22 mouse cellular contexts compared by ENCODE assay signal in genomic region chr10:91594891-91595290, GRCm38 (mm10).
DNase-seq lines count a peak whose midpoint lies in the region; ATAC-seq and TF ChIP-seq lines count a peak whose summit lies in the region.
"Had no signal": no experiment of that assay in that cellular context is flagged by ENCODE, and none has a peak within 500 bp of the region (broad histone marks: within the 10 kb centered on the region; RNA-seq: fewer than 3 reads in every experiment).

No protein-coding gene starts in this region.

- no peak for TF ChIP-seq CTCF in kidney, postnatal 0 days (IDR thresholded peaks at IDR 0.05; ENCODE audit: low read depth)

- no peaks in the 10 kb centered on the region for H3K4me1 ChIP-seq in kidney, embryonic 14.5 days (ENCODE audit: control insufficient read depth, insufficient read depth, low read length)
- no peaks in the 10 kb centered on the region; the same call in 1 of the 2 replicates for H3K4me1 ChIP-seq in kidney, postnatal 0 days (replicated peaks; ENCODE audit: insufficient read depth, low read length)
- 0 out of 2 replicates have a peak, but pooled peaks cover 5% of the 10 kb centered on the region for H3K4me1 ChIP-seq in midbrain, embryonic 10.5 days
- H3K4me1 ChIP-seq: heart, embryonic 15.5 days; hindbrain, embryonic 10.5 days; neural tube, embryonic 12.5 days had no signal

- H3K9me3 ChIP-seq in kidney, embryonic 14.5 days (ENCODE audit: control insufficient read depth, low read length): no peaks in the 10 kb centered on the region
- no peaks in the 10 kb centered on the region for H3K9me3 ChIP-seq in kidney, postnatal 0 days (replicated peaks; ENCODE audit: low read length)
- H3K9me3 ChIP-seq in midbrain, embryonic 10.5 days (replicated peaks): no peaks in the 10 kb centered on the region
- H3K9me3 ChIP-seq: heart, embryonic 15.5 days; hindbrain, embryonic 10.5 days; neural tube, embryonic 12.5 days had no signal

- no peaks in the 10 kb centered on the region for H3K27me3 ChIP-seq in kidney, embryonic 14.5 days (ENCODE audit: control insufficient read depth, insufficient read depth, low read length)
- no peaks in the 10 kb centered on the region for H3K27me3 ChIP-seq in kidney, postnatal 0 days (ENCODE audit: insufficient read depth, low read length)
- no peaks in the 10 kb centered on the region for H3K27me3 ChIP-seq in midbrain, embryonic 10.5 days (ENCODE audit: low read depth, poor library complexity, severe bottlenecking)
- H3K27me3 ChIP-seq: CH12.LX; heart, embryonic 15.5 days; neural tube, embryonic 12.5 days had no signal

- 82% methylated on average over 3 of the region's 3 CpGs for WGBS in kidney, embryonic 14.5 days
- WGBS in kidney, postnatal 0 days: 59% methylated on average over 3 of the region's 3 CpGs
- 95% methylated on average over 3 of the region's 3 CpGs for WGBS in midbrain, embryonic 10.5 days

- H3K4me2 ChIP-seq in kidney, embryonic 14.5 days (replicated peaks; ENCODE audit: low read depth, low read length): no peak overlapping the region
- no peak overlapping the region for H3K4me2 ChIP-seq in kidney, postnatal 0 days (ENCODE audit: low read length)
- H3K4me2 ChIP-seq: heart, embryonic 15.5 days; neural tube, embryonic 12.5 days had no signal

- DNase-seq in kidney, adult 11 months: peak; percentile 65
- DNase-seq in gonadal fat pad, adult 2 months (ENCODE audit: low read depth): peak; percentile 61
- peak; percentile 51 for DNase-seq in kidney, postnatal 0 days (ENCODE audit: low spot score)
- DNase-seq in lung, postnatal 25 days (ENCODE audit: low spot score): peak; percentile 10
- DNase-seq in frontal cortex, postnatal 14 days (ENCODE audit: low spot score in 2 of 2): no peak
- no peak for DNase-seq in midbrain, embryonic 10.5 days (ENCODE audit: low spot score)
- no peak for DNase-seq in yolk sac, embryonic 10.5 days (ENCODE audit: low spot score)
- DNase-seq: adrenal gland, adult 2 months; cerebellum, postnatal 14 days; heart, adult 2 months; right cerebral cortex, postnatal 14 days; thymus, postnatal 4 days had no signal

- no peak overlapping the region for H3K27ac ChIP-seq in kidney, embryonic 14.5 days (ENCODE audit: low read depth, low read length)
- H3K27ac ChIP-seq in kidney, postnatal 0 days: no peak overlapping the region
- no peak overlapping the region for H3K27ac ChIP-seq in midbrain, embryonic 10.5 days (replicated peaks)
- H3K27ac ChIP-seq: heart, adult 2 months; heart, embryonic 15.5 days; hindbrain, embryonic 10.5 days; layer of hippocampus, adult 2 months; left cerebral cortex, adult 2 months; liver, embryonic 14.5 days; neural tube, embryonic 12.5 days had no signal

- H3K36me3 ChIP-seq in kidney, embryonic 14.5 days (ENCODE audit: control insufficient read depth, insufficient read depth, low read length): no peaks in the 10 kb centered on the region
- no peaks in the 10 kb centered on the region for H3K36me3 ChIP-seq in kidney, postnatal 0 days (ENCODE audit: insufficient read depth, low read length)
- H3K36me3 ChIP-seq in midbrain, embryonic 10.5 days: no peaks in the 10 kb centered on the region
- H3K36me3 ChIP-seq: heart, embryonic 15.5 days; hindbrain, embryonic 10.5 days; neural tube, embryonic 12.5 days had no signal

- H3K9ac ChIP-seq in kidney, embryonic 14.5 days (ENCODE audit: low read depth, low read length): no peak overlapping the region
- no peak overlapping the region for H3K9ac ChIP-seq in kidney, postnatal 0 days (ENCODE audit: low read depth, low read length)
- H3K9ac ChIP-seq: heart, embryonic 15.5 days; liver, embryonic 14.5 days; neural tube, embryonic 12.5 days had no signal

- H3K4me3 ChIP-seq in kidney, embryonic 14.5 days (ENCODE audit: low read length): no peak overlapping the region
- H3K4me3 ChIP-seq in kidney, postnatal 0 days (replicated peaks; ENCODE audit: low read depth, low read length): no peak overlapping the region
- no peak overlapping the region for H3K4me3 ChIP-seq in midbrain, embryonic 10.5 days
- H3K4me3 ChIP-seq: heart, adult 2 months; heart, embryonic 15.5 days; hindbrain, embryonic 10.5 days; layer of hippocampus, adult 2 months; left cerebral cortex, adult 2 months; neural tube, embryonic 12.5 days had no signal

- ATAC-seq in kidney, embryonic 14.5 days (ENCODE audit: low FRiP score, low TSS enrichment): no peak
- no peak; the same call in 1 of the 2 replicates for ATAC-seq in kidney, postnatal 0 days (replicated peaks; ENCODE audit: low FRiP score, low read depth)
- ATAC-seq: forebrain, embryonic 16.5 days; inflammation-experienced regulatory T-cells, adult 6 months had no signal

Comparison
In these comparisons a context has a peak if more than half of its experiments do, and no peak if none do; other contexts are left out.
1. DNase-seq: peak in kidney, adult 11 months (single experiment), gonadal fat pad, adult 2 months (single experiment), kidney, postnatal 0 days (single experiment) and lung, postnatal 25 days (single experiment); none in frontal cortex, postnatal 14 days (0 of 2), midbrain, embryonic 10.5 days (single experiment) and yolk sac, embryonic 10.5 days (single experiment).